Mouse (Mus musculus) C2C12 (cell line): ENCODE data around the gene Myo15.

Experiments
- CEBPB ChIP-seq: IDR thresholded peaks from one replicate; pipeline ENCODE4 v1.6.1; 2011; ENCODE audit warnings: low read depth, mild to moderate bottlenecking, control low read depth, moderate library complexity
- CTCF ChIP-seq: IDR thresholded peaks from one replicate; pipeline ENCODE4 v1.5.1; 2011; ENCODE audit not compliant: control insufficient read depth, insufficient read depth, insufficient read length
- MAX ChIP-seq: IDR thresholded peaks from one replicate; pipeline ENCODE4 v1.6.1; 2011; ENCODE audit warnings: mild to moderate bottlenecking, control low read depth
- USF1 ChIP-seq: IDR thresholded peaks from one replicate; pipeline ENCODE4 v1.6.1; 2011; ENCODE audit warnings: low read depth, mild to moderate bottlenecking, control low read depth, moderate library complexity

- TF ChIP-seq CTCF (no peak), CEBPB (no peak), USF1 (no peak), MAX (no peak)
These were observed at the start of gene Myo15 for GRCm38 (mm10) chr11:60469039-60469438.
